Mouse (Mus musculus) activated CD4-positive, CD25-positive, alpha-beta regulatory T cell, adult 4 months (primary cell): ENCODE data around the gene Rnf215. TPM values are rescaled to one million over a fixed set of nuclear protein-coding genes. Genes with fewer than 3 reads are reported as not detected.
A peak's percentile ranks its signal among the peaks of the same experiment; 100 is the strongest.
"Not testable (repeated sequence)": the region's sequence is repeated elsewhere in the genome, so short reads cannot be mapped to it uniquely, and the experiment has no call there.

Experiments used
- ATAC-seq: one replicate; pipeline ENCODE4 v1.8.0; 2017
- polyA plus RNA-seq, 2 experiments: library from polyadenylated mRNA; unstranded; fragments of 100-300 nt; shearing (Covaris generic); gene quantifications; one replicate each; pipeline ENCODE4 v1.2.1; 2017

Gene Rnf215
- polyA plus RNA-seq, 2 experiments from 2014 or later: 8.8 to 11.5 TPM

GRCm38 (mm10) chr11:4148536-4149156 is 13.6 kb downstream of the Rnf215 start:
- no peak for ATAC-seq

- no peak for ATAC-seq
Measured at GRCm38 (mm10) chr11:4149886-4150285, 14.9 kb downstream of the Rnf215 start.

GRCm38 (mm10) chr11:4153694-4154093 is 18.7 kb downstream of the Rnf215 start:
- ATAC-seq: no peak

GRCm38 (mm10) chr11:4155641-4156040 is 20.6 kb downstream of the Rnf215 start:
- no peak for ATAC-seq

GRCm38 (mm10) chr11:4158676-4159075 is 23.7 kb downstream of the Rnf215 start:
- no peak for ATAC-seq

GRCm38 (mm10) chr11:4159808-4160708 is 25.1 kb downstream of the Rnf215 start, which contains the start of the genes Ccdc157 and Sf3a1:
TSS of gene Ccdc157 (minus strand) at chr11:4160293.
TSS of gene Sf3a1 (plus strand) at chr11:4160350.
- ATAC-seq: peak; percentile 95

GRCm38 (mm10) chr11:4160758-4161480 is 25.9 kb downstream of the Rnf215 start:
- ATAC-seq: no peak

GRCm38 (mm10) chr11:4164701-4165100 is 29.7 kb downstream of the Rnf215 start:
- no peak for ATAC-seq

GRCm38 (mm10) chr11:4166467-4167090 is 31.6 kb downstream of the Rnf215 start:
- ATAC-seq: no peak

- no peak for ATAC-seq
Measured at GRCm38 (mm10) chr11:4174586-4174985, 39.6 kb downstream of the Rnf215 start.

GRCm38 (mm10) chr11:4177716-4178115 is 42.7 kb downstream of the Rnf215 start:
- no peak for ATAC-seq

- ATAC-seq: no peak
Measured at GRCm38 (mm10) chr11:4182061-4182460, 47.1 kb downstream of the Rnf215 start.

- ATAC-seq: no peak
Measured at GRCm38 (mm10) chr11:4183511-4183910, 48.5 kb downstream of the Rnf215 start.

GRCm38 (mm10) chr11:4184251-4184952 is 49.4 kb downstream of the Rnf215 start:
- ATAC-seq: no peak

- ATAC-seq: not testable (repeated sequence)
Measured at GRCm38 (mm10) chr11:4185480-4185879, 50.5 kb downstream of the Rnf215 start.

- peak; percentile 99 for ATAC-seq
Measured at GRCm38 (mm10) chr11:4186486-4187317, 51.7 kb downstream of the Rnf215 start, which contains the start of gene Tbc1d10a. TSS of gene Tbc1d10a (plus strand) at chr11:4186789.

- ATAC-seq: no peak
Measured at GRCm38 (mm10) chr11:4187318-4187700, 52.3 kb downstream of the Rnf215 start.

- no peak for ATAC-seq
Measured at GRCm38 (mm10) chr11:4189182-4189581, 54.2 kb downstream of the Rnf215 start.

- no peak for ATAC-seq
Measured at GRCm38 (mm10) chr11:4190677-4191076, 55.7 kb downstream of the Rnf215 start.
